Mouse (Mus musculus) right cerebral cortex, adult 2 months (tissue): ENCODE results near the gene Trio.
A peak's percentile ranks its signal among the peaks of the same experiment; 100 is the strongest.

Experiments
- DNase-seq, 2 experiments: peaks; one replicate each; pipeline ENCODE4 v3.0.0; 2021 to 2022; ENCODE audit warnings: low spot score in 2 of 2

The Trio gene

DNA sequence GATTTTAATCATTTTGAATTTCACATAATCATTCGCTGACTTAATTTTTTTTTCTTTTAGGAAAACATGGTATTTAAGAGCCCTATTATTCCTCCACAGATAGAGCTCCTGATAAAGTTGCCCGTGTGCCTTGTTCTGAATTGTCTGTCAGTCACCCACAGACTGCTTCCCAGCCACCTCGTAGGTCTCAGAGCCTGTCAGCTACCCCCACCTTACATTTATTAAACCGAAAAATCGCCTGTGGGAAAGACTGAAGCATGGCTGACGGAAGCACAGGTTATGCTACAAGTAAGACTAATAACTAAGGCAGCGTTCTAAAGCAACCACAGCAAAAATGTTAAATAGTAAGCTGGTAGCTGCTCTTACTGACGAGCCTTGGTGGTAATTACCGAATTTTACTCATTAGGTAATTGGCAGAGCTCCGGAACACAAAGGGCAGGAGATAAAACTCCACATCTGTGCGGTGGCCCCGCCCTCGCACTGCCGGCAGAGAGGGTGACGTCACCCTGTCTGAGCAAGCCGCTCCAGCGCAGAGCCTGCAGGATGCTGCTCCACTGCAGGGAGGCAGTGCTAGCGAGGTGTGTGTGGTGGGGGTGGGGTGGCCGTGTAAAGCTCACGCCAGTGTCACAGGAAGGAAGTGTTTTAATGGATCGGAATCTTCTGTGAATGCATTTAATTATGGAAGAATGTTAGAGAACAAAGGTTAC is 102.2 kb downstream of the Trio start:
- peak; percentile 69 to 82 for DNase-seq

DNA sequence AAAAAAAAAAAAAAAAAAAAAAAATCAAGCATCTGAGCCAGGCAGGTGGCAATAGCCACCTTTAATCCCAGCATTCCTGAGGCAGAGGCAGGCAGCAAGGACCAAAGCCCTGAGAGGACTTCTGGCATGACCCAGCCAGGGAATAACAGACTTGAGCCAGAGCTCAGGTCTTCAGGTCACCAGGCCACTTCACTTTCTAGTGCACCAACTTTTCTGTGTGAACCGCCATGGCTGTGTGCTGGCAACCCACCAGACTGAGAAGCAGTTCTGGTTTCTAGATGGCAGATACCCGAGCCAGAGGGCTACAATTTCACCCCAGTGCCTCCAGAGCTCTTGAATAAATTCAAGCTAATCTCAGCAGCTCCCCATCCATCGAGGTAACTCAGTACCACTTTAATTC is 104.9 kb downstream of the Trio start:
- no peak for DNase-seq

DNA sequence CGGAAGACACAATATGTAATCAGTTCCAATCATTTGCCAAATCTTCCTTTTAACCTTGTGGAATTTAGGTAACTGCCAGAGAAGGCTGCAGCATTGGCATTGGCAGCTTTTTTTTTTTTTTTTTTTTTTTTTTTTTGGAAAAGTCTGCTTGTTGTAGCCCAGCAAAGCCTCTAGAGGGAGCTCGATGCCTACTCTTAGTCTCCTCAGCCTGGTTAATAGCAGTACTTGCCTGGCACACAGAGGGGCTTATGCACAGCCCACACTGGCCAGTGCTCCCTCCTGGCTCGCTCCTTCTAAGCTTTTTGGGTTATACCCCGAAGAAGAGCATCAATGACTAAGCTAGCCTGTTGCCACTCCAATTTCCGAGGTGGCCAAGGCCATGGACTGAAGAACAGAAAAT is 106.1 kb downstream of the Trio start:
- peak; percentile 48 to 66 for DNase-seq

GRCm38 (mm10) chr15:27918798-27919197 is 106.8 kb downstream of the Trio start:
- no peak for DNase-seq

DNA sequence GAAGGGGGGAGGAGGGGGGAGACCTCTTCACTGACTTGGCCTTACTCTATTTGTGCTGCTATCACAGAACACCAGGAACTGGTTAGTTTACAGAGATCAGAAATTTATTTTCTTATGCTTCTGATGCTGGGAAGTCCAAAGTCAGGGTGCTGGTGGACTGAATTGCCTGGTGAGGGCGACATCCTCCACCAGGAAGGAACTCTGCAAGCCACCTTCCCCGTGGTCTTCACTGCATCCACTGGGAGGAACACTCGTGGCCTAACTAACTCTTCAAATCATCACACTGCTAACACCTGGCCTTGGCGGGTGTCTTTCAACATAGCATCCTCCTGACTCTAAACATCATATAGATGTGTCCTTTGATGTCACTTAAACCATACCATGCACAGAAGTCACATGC is 109.4 kb downstream of the Trio start:
- no peak for DNase-seq

- DNase-seq, result no peak
Measured at GRCm38 (mm10) chr15:27913013-27913412, 112.6 kb downstream of the Trio start.

- no peak for DNase-seq
Measured at GRCm38 (mm10) chr15:27911196-27911595, 114.5 kb downstream of the Trio start.

- no peak for DNase-seq
Measured at GRCm38 (mm10) chr15:27910179-27910578, 115.5 kb downstream of the Trio start.

DNA sequence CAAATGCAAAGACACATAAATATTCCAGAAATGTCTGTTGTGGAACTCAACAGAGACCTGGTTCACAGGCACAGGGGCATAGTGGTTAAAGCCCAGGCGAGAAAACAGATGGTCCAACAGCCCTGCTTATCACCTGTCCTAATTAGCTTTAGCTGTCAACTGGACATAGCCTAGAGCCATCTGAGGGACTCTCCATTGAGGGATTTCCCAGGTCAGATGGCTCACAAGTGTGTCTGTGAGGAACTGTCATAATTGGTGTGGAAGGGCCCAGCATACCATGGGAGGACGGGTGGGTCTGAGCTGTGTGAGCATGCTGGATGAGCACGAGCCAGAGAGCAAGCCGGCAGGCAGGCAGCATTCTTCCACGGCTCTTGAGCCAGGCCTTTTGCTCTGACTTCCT is 118.0 kb downstream of the Trio start:
- DNase-seq, result no peak

DNA sequence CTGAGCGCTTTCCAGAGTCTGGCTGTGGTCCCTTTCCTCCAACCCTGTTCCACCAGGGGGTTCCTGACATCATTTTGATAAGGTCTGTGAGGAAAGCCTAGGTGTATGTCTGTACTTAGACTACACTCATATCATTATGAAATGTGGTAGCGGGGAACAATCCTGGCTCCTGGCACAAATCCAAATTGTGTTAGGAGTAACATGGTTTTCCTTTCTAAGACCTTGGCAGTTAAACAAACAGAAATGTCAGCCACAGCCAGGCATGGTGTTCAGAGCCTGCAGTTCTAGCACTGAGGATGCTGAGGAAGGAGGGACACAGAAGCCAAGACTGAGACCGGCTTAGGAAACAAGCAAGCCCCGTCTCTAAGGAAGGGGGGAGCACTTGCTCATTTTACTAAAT is 119.2 kb downstream of the Trio start:
- no peak for DNase-seq

GRCm38 (mm10) chr15:27905341-27905740 is 120.3 kb downstream of the Trio start:
- peak; percentile 74 to 79 for DNase-seq

DNA sequence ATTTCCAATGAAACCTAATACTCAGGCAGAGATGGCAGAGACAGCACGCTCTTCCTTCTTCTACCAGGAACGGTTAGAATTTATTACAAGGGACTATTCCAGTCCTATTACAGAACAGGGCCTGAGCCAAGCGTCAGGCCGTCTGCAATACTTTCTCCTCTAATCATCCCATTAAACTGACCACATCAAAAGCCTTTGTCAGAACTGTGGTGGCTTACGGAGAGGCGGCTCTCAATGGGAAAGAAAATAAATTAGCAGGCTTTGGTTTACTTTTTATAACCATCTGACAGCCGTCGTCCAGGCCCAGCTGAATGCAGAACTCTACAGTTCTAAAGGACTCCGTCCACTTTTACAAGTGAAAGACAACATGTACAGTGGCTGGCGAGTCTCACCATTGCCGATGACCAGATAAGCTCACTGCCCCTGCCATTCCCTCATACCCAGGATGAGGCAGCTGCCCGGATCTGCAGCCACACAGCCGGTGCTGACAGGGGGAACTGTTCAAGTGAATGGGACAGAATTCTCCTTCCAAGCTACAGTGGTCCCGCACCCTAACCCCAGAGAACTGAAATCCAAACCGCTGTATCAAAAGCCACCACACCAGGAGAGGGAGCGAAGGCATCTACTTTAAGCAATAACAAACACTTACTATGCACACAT is 121.2 kb downstream of the Trio start:
- no peak for DNase-seq

- no peak for DNase-seq
Measured at GRCm38 (mm10) chr15:27901200-27901599, 124.4 kb downstream of the Trio start.

GRCm38 (mm10) chr15:27898795-27899406 is 126.7 kb downstream of the Trio start:
- no peak for DNase-seq

DNA sequence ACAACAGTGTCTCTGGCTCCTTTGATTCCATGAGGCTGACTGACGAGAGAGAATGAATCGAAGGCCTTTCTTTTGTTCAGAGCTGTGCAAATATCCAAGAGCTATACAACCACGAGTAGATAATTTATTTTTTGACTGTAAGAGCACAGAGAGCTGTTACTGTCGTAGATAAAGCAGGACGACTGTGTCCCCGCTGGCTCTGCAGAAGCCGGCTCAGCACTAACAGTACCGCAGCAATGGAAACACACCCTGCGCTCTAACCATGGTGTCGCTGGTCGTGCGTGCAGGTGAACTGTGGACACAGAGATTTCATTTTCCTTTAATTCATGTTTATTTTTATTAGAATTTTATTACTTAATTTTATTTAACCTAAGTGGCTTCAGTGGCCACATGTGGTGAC is 131.5 kb downstream of the Trio start:
- no peak for DNase-seq

DNA sequence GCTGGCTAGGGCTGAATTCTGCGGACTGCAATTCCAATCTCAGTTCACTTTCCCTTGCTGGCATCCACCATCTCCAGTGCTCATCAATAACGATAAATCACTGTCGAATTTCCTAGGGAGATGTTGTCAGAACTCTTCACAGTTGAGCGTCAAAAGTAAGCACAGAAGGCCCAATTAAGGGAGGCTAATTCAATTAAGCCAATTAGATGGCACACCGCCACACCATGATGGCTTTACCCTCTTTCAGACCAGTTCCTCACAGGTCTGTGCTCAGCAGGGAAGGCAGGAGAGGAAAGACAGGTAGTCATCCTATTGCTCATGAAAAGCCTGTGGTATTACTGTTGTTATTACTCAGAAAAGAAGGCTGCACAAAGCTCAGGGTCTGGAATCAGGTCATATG is 133.6 kb downstream of the Trio start:
- no peak for DNase-seq

DNA sequence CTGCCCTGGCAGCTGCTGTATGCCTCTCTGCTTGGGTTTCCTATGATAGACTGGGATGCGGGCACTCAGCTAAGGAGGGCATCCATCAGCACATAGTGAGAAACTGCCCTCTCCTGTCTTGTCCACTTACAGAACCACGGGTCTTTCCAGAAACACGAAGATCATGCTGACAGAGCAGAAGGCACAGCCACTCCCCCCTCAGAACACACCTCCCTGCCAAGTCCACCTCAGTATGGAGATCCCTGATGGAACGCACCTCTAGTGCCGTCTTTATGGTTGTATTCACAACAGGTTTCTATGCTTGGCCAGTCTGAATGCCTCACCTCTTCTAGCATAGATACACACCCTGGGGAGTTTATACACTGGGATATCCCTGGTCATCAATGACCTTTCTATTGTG is 135.0 kb downstream of the Trio start:
- no peak for DNase-seq

- DNase-seq, result no peak
Measured at GRCm38 (mm10) chr15:27888153-27888552, 137.5 kb downstream of the Trio start.

DNA sequence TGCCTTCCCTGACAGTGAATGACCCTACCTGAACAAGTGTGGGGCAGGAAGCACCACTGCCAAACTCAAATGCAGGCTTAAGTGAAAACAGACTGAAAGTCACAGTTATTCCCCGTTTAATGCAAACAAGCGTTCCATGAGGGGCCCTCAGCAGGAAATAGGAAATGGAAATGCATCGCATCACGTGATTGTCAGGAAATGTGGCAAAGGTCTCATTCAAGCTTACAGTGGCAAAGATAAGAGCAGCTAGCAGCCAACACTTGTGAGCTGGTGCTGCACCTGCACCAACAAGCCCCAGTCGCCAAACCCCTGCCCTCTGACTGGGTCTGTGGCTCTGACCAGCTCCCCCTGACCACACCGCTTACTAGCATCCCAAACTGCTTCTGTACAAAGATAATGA is 138.7 kb downstream of the Trio start:
- DNase-seq, result no peak

GRCm38 (mm10) chr15:27884347-27885250 is 141.0 kb downstream of the Trio start:
- peak; percentile 88 to 90 for DNase-seq

DNA sequence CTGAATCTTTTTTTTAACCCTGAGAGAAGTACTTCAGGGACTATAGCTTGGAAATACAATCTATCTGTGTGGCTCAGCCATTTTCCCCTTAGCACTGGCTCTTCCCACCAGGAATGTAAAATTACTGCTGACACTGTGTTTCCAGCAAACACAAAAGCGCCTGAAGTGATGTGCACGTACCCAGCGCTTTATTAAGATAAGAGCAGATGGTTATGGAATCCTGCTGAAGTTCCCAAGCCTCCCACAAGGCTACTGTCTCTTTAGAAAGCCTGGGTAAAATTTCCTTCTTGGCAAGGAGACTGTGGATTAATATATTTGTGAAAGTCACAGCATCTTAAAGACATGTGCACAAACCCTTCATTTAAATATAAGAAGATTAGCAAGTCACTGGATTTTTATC is 141.8 kb downstream of the Trio start:
- DNase-seq, result peak in 1 of 2 experiments; percentile 52

DNA sequence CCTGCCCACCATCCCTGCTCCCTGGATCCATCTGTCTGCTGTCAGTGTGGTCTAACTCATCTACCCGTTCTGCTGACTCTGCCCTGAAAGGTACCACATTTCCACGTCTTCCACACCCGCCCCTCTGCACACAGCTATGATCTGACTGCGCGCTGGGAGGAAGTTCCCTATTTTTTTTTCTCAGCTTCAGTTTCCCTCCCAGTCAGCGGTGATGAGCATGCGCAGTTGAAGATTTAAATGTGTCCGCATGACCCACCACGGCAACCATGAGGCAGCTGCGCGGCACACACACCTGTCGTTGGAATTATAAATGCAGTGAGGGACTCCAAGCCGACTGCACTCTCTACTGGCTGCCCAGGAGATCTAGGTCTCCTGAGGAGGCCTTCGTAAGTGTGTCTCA is 142.8 kb downstream of the Trio start:
- no peak for DNase-seq
